Mouse (Mus musculus) embryonic stem cell, embryonic (primary cell): Measurements from ENCODE around the gene Wwox.

Source experiments
- CTCF ChIA-PET, 4 experiments: fragments of 300-600 bp in 2 of 4; fragments of 350-600 bp in 2 of 4; sonication (Branson Sonifier 250); formaldehyde crosslinking; loops; one replicate each; lab custom pipeline; 2022; ENCODE audit warnings: inconsistent platforms in 2 of 4; lab: Charles Lee
- POLR2A ChIA-PET, 4 experiments: fragments of 300-600 bp in 2 of 4; fragments of 350-600 bp in 2 of 4; sonication (Branson Sonifier 250); formaldehyde crosslinking; loops; one replicate each; lab custom pipeline; 2022; ENCODE audit warnings: antibody characterized with exemption in 4 of 4, inconsistent platforms in 1 of 4; lab: Charles Lee

Wwox gene

DNA sequence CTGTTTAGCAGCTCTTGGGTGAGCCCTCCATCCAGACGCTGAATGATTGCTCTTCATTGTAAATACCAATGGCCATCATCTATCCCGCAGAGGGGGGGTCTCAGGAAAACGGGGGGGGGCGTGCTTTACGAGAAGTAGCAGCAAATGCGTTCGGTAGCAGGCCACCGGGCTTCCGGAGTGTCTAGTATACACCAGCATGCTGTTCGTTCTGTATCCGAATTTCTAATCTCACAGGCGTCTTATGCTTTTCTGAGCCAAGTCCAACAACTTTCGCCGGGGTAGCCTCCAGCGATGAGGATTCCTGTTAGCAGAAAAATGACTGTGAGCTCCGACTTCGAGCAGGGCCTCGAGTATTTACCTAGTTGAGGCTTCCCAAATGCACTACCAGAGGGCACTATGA is 719.8 kb downstream of the Wwox start:
- ChIA-PET POLR2A (interaction anchor here in 2 of 4 experiments (0.5 to 0.7 kb wide), 3 partner anchors 90 to 247 kb away, joined by 3 to 6 read pairs (median 4); no protein-coding TSS in a partner anchor), CTCF (interaction anchor here (0.5 to 0.7 kb wide), 5 partner anchors 10 to 1452 kb away, joined by 3 to 9 read pairs (median 5); no protein-coding TSS in a partner anchor)

GRCm38 (mm10) chr8:115159711-115160374 is 720.4 kb downstream of the Wwox start:
- ChIA-PET CTCF (interaction anchor here in 2 of 4 experiments (0.7 kb wide), 2 partner anchors 150 to 378 kb away, joined by 3 to 5 read pairs; no protein-coding TSS in a partner anchor), POLR2A (interaction anchor here in 2 of 4 experiments (0.5 to 0.6 kb wide), 3 partner anchors 40 to 228 kb away, joined by 3 to 4 read pairs (median 4); no protein-coding TSS in a partner anchor)

DNA sequence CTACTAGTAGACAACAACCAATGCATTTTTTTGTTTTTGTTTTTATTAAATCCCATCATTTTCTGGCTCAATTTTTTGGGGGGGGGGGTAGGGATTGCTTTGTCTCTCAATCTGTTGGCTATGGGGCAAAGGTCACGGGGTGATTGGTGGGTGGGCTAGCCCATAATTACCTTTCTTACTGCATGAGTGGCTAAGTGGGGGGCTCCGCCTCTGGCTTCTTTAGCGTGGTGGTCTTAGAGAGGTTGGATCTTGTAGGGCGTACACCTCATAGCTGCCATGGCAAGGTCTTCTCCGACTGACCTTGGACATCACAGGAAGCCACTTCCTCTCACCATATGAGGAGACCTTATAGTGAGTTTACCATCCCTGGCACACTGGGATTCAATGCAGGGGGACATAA is 721.0 kb downstream of the Wwox start:
- POLR2A ChIA-PET = interaction anchor here in 1 of 4 experiments (0.5 kb wide), 1 partner anchor 39 kb away, joined by 4 read pairs; no protein-coding TSS in a partner anchor
- CTCF ChIA-PET = no interaction called here

DNA sequence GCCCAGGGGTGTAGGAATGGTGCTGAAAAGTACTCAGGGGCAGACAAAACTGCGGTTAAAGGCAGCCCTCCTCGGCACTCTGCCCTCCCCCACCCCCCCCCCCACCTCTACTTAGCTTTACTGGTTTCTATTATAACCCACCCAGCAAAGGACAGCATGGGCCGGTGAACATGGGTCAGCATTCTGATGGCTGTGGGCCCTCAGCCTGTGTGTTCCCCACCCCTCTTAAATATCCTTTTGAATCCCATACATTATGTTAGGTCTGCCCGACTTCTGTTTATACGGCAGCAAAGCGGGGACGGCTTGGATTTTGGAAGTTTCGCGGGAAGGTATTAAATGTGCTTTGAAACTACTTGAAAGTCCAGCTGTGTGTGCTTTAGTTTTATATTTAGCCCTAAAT is 722.1 kb downstream of the Wwox start:
- ChIA-PET POLR2A (no interaction called here), CTCF (no interaction called here)

- CTCF ChIA-PET = no interaction called here
- POLR2A ChIA-PET = interaction anchor here in 1 of 4 experiments (0.6 kb wide), 1 partner anchor 621 kb away, joined by 5 read pairs; no protein-coding TSS in a partner anchor
Measured at GRCm38 (mm10) chr8:115164872-115165271, 725.4 kb downstream of the Wwox start.

- ChIA-PET POLR2A (no interaction called here), CTCF (no interaction called here)
Measured at GRCm38 (mm10) chr8:115173634-115174081, 734.2 kb downstream of the Wwox start.

DNA sequence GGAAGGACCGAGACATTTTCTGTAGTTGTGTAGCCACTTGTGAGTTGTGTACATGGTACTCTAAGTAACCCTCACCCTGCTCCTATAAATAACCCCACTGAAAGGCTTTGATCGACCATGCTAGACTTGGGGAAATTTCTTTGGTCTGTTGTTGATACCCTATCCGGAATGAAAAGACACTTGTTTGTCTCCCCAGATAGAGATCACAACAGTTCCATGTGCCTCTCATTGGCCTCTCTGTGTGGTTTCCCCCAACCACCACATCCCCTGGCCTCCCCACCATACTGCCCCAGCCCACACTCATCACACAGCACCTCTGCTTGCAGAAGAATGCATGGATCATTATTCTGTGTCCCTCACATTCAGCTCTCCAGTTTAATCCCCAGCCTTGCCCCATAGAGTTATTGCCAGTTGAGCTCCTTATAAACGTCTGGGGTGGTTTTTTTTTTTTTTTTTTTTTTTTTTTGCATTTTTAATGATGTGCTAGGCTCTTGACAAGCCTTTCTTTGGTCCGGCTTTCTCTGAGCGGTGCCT is 746.0 kb downstream of the Wwox start:
- POLR2A ChIA-PET = interaction anchor here in 3 of 4 experiments (0.6 to 0.7 kb wide), 5 partner anchors 24 to 746 kb away, joined by 3 to 5 read pairs (median 4); partner anchors contain the start of gene Wwox (in 1 of the 3)

GRCm38 (mm10) chr8:115186121-115186811 is 746.8 kb downstream of the Wwox start:
- POLR2A ChIA-PET = interaction anchor here in 1 of 4 experiments (0.6 to 0.7 kb wide), 3 partner anchors 23 to 1177 kb away, joined by 4 to 5 read pairs (median 4); no protein-coding TSS in a partner anchor
- CTCF ChIA-PET = no interaction called here

More for the DNA sequence above, 746.0 kb downstream of the Wwox start:
- CTCF ChIA-PET = no interaction called here

GRCm38 (mm10) chr8:115186882-115187281 is 747.4 kb downstream of the Wwox start:
- POLR2A ChIA-PET = interaction anchor here in 1 of 4 experiments (0.7 kb wide), 1 partner anchor 1177 kb away, joined by 4 read pairs; no protein-coding TSS in a partner anchor
- CTCF ChIA-PET = no interaction called here

DNA sequence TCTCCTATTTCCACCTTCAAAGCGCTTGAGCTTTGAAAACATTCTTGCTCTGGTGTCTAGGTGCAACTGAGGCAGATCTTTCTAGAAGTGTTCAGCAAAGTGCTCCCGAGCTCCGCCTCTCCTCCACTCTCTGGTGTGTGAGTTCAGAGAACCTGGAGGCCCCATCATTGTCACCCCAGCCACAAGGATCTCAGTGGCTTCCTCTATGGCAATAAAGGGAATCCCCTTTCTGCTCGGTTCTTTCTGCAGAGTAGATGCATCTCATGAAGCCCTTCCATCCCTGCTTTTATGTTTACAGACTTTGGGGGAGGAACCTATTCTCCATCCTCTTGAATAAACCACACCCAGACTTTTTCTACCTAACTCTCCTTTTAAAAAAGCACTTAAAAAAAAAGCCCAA is 749.0 kb downstream of the Wwox start:
- POLR2A ChIA-PET = no interaction called here

GRCm38 (mm10) chr8:115189836-115190235 is 750.4 kb downstream of the Wwox start:
- CTCF ChIA-PET = no interaction called here
- POLR2A ChIA-PET = no interaction called here

More for the DNA sequence above, 749.0 kb downstream of the Wwox start:
- CTCF ChIA-PET = interaction anchor here in 1 of 4 experiments (0.5 kb wide), 1 partner anchor 60 kb away, joined by 12 read pairs; no protein-coding TSS in a partner anchor

DNA sequence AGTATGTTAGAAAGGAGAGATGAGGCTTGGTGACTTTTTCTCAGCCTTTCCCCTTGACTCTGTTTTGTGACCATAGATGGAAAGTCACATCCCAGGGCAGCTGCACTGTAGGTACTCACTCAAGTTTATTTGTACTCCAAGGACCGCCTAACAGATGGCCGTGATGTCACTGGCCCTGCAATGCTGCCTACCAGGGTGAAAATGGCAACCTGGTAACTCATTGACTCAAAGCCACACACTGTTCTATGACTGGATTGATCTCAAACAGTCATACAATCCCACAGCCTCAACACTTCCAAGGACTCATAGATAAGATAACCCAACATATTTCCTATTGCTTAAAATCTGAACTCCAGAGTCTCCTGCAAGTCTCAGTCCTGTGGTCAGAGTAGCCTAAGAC is 754.3 kb downstream of the Wwox start:
- POLR2A ChIA-PET = no interaction called here
- CTCF ChIA-PET = interaction anchor here in 1 of 4 experiments (0.7 kb wide), 1 partner anchor 753 kb away, joined by 3 read pairs; no protein-coding TSS in a partner anchor

GRCm38 (mm10) chr8:115195334-115195733 is 755.9 kb downstream of the Wwox start:
- ChIA-PET CTCF (interaction anchor here in 1 of 4 experiments (0.6 kb wide), 1 partner anchor 130 kb away, joined by 5 read pairs; no protein-coding TSS in a partner anchor), POLR2A (interaction anchor here in 1 of 4 experiments (0.5 kb wide), 1 partner anchor 514 kb away, joined by 4 read pairs; no protein-coding TSS in a partner anchor)

DNA sequence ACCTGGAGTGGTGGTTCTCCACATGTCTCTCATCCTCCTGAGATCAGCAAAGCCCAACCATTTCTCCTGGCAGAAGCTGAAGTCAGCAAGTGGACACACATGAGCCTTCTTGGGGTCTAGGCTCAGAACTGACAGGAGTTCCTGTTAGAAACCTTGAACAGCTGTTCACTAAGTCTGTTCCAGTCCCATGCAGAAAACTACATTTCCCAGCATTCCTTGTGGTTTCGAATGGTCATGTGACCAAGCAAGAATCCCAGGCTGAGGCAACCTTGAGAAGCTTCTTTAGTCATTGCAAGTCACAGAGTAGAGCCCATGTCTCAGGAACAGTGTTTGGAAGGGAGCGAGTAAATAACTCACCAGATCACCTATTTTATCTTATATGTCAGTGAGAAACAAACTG is 757.4 kb downstream of the Wwox start:
- ChIA-PET CTCF (no interaction called here), POLR2A (no interaction called here)

GRCm38 (mm10) chr8:115199204-115199603 is 759.7 kb downstream of the Wwox start:
- CTCF ChIA-PET = interaction anchor here in 2 of 4 experiments (0.5 to 0.7 kb wide), 2 partner anchors 281 to 1485 kb away, joined by 3 to 11 read pairs; no protein-coding TSS in a partner anchor
- POLR2A ChIA-PET = interaction anchor here in 2 of 4 experiments (0.6 to 1.6 kb wide), 5 partner anchors 39 to 688 kb away, joined by 3 to 5 read pairs (median 4); no protein-coding TSS in a partner anchor

DNA sequence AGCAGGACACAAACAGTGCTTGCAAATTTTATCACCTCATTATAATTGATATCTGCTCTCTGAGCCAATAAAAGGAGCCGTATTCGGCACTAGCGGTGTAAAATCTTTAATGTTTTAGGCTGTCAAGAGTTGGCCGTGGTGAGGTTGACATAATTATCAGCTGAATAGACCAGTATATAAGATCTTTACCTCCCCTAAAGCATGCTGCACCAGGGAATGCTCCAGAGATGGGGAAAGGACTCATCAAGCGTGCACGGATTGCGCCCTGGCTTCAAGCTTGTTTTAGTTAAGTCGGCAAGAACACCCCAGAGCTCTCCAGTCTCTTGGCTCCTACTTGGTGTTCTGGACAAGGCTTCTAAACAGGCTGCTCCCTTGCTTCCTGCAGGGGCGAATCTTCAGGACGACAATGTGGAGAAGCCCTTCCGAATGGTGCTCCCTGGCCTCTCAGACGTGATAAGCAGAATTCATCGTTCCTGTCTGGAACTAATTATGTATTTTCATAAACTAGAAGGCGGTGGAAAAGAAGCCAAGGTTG is 760.2 kb downstream of the Wwox start:
- ChIA-PET CTCF (no interaction called here), POLR2A (interaction anchor here in 2 of 4 experiments (0.6 to 1.6 kb wide), 4 partner anchors 40 to 688 kb away, joined by 3 to 4 read pairs (median 4); no protein-coding TSS in a partner anchor)

DNA sequence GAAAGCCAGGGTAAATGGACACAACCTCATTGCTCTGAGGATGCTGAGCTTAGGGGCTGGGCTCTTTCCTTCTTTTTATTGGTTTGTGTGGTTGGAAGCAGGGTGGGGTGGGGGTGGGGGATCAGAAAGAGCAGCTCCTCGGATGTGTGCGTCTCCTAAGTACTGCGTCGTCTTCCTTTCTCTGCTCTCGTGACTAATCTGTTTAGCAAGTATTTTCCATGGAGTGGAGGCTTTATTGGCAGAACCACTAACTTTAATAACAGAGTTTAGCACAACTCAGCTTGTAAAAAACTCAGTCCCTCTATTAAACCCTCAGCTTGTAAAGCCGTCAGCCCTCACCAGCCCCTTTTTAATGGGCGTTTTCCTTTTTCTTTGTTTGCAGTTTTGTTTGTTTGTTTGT is 762.3 kb downstream of the Wwox start:
- CTCF ChIA-PET = interaction anchor here in 1 of 4 experiments (0.6 kb wide), 1 partner anchor 201 kb away, joined by 5 read pairs; no protein-coding TSS in a partner anchor
- POLR2A ChIA-PET = interaction anchor here in 1 of 4 experiments (0.6 kb wide), 1 partner anchor 35 kb away, joined by 3 read pairs; no protein-coding TSS in a partner anchor

DNA sequence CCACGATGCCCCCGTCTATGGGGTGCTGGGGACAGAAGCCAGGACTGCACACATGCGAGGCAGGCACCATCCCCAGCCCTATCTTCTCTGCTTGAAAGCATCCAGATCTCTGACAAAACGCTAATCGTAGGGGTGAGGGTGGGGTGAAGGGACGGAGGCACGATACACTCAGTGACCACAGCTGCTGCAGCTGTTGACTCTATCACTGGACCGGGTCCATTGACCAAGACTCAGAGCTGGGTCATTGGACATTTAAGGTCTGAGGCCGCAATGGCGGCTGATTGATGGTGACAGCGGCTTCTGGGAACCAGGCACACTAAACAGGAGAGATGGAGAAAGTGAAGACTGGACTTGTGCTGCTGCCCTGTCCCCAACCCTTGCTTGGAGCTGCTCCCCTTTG is 768.0 kb downstream of the Wwox start:
- POLR2A ChIA-PET = no interaction called here
- CTCF ChIA-PET = no interaction called here
